Mouse (Mus musculus): ENCODE measurements at regions not wholly inside any gene's neighbourhood (a gene's known extent, or its start where the extent isn't known, plus 50 kb on each side); places are given as distances from the start of the nearest gene placed in this dataset.

- DNase-seq (ENCODE audit: low spot score) = no peak
These were observed 263.5 kb downstream of the Tecrl start for GRCm38 (mm10) chr5:83091483-83091882.

- no peak for DNase-seq (ENCODE audit: low spot score)
These were observed 300.2 kb downstream of the Tecrl start for GRCm38 (mm10) chr5:83054819-83055218.

- DNase-seq (ENCODE audit: low spot score) = no peak
These were observed 307.8 kb downstream of the Tecrl start for GRCm38 (mm10) chr5:83047214-83047613.

GRCm38 (mm10) chr5:83029703-83030102 lies 325.3 kb downstream of the Tecrl start:
- no peak for DNase-seq (ENCODE audit: low spot score)

- DNase-seq (ENCODE audit: low spot score) = no peak
These were observed 349.0 kb downstream of the Tecrl start for GRCm38 (mm10) chr5:83006038-83006437.

GRCm38 (mm10) chr5:82989056-82989455 lies 365.9 kb downstream of the Tecrl start:
- DNase-seq (ENCODE audit: low spot score) = no peak

- no peak for DNase-seq (ENCODE audit: low spot score)
These were observed 385.7 kb downstream of the Tecrl start for GRCm38 (mm10) chr5:82969315-82969714.

GRCm38 (mm10) chr5:82966824-82967223 lies 388.2 kb downstream of the Tecrl start:
- DNase-seq (ENCODE audit: low spot score) = no peak

GRCm38 (mm10) chr5:82966180-82966579 lies 388.8 kb downstream of the Tecrl start:
- DNase-seq (ENCODE audit: low spot score) = peak; percentile 17

- DNase-seq (ENCODE audit: low spot score) = no peak
These were observed 390.5 kb downstream of the Tecrl start for GRCm38 (mm10) chr5:82964513-82964912.

GRCm38 (mm10) chr5:82956012-82956411 lies 399.0 kb downstream of the Tecrl start:
- no peak for DNase-seq (ENCODE audit: low spot score)

- DNase-seq (ENCODE audit: low spot score) = no peak
These were observed 407.9 kb downstream of the Tecrl start for GRCm38 (mm10) chr5:82947060-82947459.

- no peak for DNase-seq (ENCODE audit: low spot score)
These were observed 415.2 kb downstream of the Tecrl start for GRCm38 (mm10) chr5:82939786-82940185.

GRCm38 (mm10) chr5:82899347-82899746 lies 455.6 kb downstream of the Tecrl start:
- DNase-seq (ENCODE audit: low spot score) = no peak

GRCm38 (mm10) chr5:82898912-82899311 lies 456.1 kb downstream of the Tecrl start:
- no peak for DNase-seq (ENCODE audit: low spot score)

- no peak for DNase-seq (ENCODE audit: low spot score)
These were observed 456.6 kb downstream of the Tecrl start for GRCm38 (mm10) chr5:82898389-82898788.

GRCm38 (mm10) chr5:82869264-82869663 lies 485.7 kb downstream of the Tecrl start:
- DNase-seq (ENCODE audit: low spot score) = no peak

GRCm38 (mm10) chr5:82864347-82864746 lies 490.6 kb downstream of the Tecrl start:
- no peak for DNase-seq (ENCODE audit: low spot score)

- no peak for DNase-seq (ENCODE audit: low spot score)
These were observed 529.7 kb downstream of the Tecrl start for GRCm38 (mm10) chr5:82825327-82825726.

- DNase-seq (ENCODE audit: low spot score) = no peak
These were observed 561.8 kb downstream of the Tecrl start for GRCm38 (mm10) chr5:82793197-82793596.

Measured in embryo, embryonic 10 days (tissue).